Mouse (Mus musculus): ENCODE measurements around the gene Gm45618.
A peak's percentile ranks its signal among the peaks of the same experiment; 100 is the strongest.
"Not testable (repeated sequence)": the region's sequence is repeated elsewhere in the genome, so short reads cannot be mapped to it uniquely, and the experiment has no call there.

The Gm45618 gene

DNA sequence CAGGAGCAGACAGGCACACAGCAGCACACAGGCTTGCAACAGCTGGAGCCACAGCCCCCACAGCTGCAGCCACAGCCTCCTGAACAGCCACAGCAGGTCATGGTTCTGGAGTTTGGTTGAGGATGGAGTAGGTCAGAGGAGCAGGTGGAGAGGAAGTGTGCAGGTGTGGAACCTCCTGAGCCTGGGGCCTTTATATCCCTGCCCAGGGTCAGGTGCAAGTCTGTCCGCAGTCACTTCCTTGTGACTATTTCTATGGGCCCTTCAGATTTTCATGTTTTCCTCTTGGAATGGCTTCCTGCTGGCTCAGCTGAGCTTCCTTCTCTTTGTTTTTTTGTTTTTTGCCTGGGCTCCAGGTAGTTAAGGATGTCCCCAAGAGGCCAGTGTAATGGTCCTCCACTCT is at the start of gene Gm45618:
Gene Gm45618 (minus strand): TSS at position 101 of the 400 bp plus-strand sequence.
- not testable (repeated sequence) for DNase-seq

GRCm38 (mm10) chr7:142169836-142170235 is 49.3 kb upstream of the Gm45618 start:
- DNase-seq: no peak

- not testable (repeated sequence) for DNase-seq
These were observed 45.1 kb upstream of the Gm45618 start, which contains the start of gene Gm4553 for GRCm38 (mm10) chr7:142165639-142166038. TSS of gene Gm4553 (minus strand) at chr7:142165739.

DNA sequence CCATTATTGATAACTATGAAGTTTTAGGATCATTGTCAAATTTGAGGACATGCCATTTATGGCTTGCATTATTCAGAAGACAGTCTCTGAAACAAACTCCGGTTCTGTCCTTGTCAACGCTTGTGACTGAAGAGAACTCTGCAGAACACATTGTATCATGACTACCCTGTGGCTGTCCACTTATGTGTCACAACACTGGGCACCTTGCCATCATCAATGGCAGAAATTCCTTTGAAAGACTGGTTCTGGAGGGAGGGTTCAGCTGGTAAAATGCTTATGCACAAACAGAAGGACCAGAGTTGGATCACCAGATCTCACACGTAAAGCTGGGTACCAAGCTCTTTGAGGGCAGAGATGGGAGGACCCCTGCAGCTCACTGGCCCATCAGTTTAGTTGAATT is 38.8 kb upstream of the Gm45618 start:
- DNase-seq: no peak

GRCm38 (mm10) chr7:142157013-142157412 is 36.5 kb upstream of the Gm45618 start, which contains the start of gene Gm29735:
TSS of gene Gm29735 (minus strand) at chr7:142157113.
- DNase-seq: not testable (repeated sequence)

- DNase-seq: no peak
These were observed 34.8 kb upstream of the Gm45618 start for GRCm38 (mm10) chr7:142155308-142155707.

GRCm38 (mm10) chr7:142152191-142152590 is 31.7 kb upstream of the Gm45618 start:
- DNase-seq: no peak

- no peak for DNase-seq
These were observed 28.1 kb upstream of the Gm45618 start for GRCm38 (mm10) chr7:142148633-142149032.

DNA sequence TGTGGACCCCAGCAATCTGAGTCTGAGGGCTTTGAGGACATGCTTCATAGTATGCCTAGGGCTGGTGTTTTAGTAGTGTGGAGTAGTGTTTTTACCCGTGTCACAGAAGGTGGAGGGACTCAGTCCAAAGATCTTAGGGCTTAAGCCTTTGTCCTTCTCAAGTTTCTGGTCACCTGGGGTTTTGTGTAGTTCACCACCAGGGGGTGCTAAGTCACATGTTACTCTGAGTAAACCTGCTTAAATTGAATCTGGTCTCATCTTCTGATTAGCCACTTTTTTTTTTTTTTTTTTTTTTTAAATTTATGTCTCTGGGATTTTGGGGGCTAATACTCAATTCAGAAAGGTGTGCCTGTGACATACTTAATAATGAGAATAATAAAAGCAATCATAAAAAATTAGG is 25.5 kb upstream of the Gm45618 start:
- DNase-seq: peak; percentile 60 to 72

- DNase-seq: no peak
These were observed 24.9 kb upstream of the Gm45618 start for GRCm38 (mm10) chr7:142145413-142145940.

GRCm38 (mm10) chr7:142144507-142144906 is 24.0 kb upstream of the Gm45618 start, which contains the start of gene Gm45337:
TSS of gene Gm45337 (minus strand) at chr7:142144607.
- DNase-seq: no peak

DNA sequence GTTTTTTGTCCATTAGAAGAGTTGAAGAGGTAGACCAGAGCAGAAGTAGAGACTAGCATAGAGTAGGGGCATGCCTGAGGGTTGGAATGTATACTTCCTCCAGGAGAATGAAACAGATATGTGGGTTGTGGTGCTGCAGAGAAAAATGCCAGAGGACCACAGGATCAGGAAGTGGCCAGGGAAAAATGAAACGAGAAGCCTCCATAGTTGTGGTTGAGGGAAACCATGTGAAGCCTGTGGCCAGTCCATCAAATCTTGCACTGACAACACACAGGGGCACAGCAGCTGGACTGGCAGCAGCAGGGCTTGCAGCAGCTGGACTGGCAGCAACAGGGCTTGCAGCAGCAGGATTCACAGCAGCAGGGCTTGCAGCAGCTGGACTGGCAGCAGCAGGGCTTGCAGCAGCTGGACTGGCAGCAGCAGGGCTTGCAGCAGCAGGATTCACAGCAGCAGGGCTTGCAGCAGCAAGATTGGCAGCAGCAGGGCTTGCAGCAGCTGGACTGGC is 23.0 kb upstream of the Gm45618 start:
- not testable (repeated sequence) for DNase-seq

DNA sequence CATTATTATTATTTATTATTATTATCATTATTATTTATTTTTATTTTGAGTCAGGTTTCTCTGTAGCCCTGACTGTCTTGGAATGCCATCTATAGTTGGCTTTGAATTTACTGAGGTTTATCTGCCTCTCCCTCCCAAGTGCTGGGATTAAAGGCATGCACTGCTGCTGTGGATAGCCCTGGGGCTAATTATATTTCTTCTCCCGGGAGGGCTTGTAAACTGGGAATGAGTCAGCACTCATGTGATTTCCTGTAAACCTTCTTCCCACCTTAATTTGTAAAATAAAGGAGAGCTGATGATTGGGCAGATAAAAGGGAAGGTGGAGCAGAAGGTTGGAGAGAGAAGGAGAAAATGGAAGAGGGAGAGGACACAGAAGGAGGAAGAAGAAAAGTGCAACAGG is 20.2 kb upstream of the Gm45618 start:
- DNase-seq: no peak

DNA sequence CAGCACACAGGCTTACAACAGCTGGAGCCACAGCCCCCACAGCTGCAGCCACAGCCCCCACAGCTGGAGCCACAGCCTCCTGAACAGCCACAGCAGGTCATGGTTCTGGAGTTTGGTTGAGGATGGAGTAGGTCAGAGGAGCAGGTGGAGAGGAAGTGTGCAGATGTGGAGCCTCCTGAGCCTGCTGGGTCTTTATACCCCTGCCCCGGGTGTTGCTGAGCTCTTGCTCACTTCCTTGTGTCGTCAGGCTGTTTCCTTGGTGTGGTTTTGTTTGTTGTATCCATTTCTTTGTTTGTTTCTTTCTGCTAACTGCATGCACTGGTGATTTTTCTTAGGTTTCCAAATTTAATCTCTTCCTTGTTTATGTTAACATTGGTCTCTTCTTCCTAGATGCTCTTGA is 15.4 kb upstream of the Gm45618 start, which contains the start of gene Gm39115:
Gene Gm39115 (minus strand): TSS at position 101 of the 400 bp plus-strand sequence.
- not testable (repeated sequence) for DNase-seq

DNA sequence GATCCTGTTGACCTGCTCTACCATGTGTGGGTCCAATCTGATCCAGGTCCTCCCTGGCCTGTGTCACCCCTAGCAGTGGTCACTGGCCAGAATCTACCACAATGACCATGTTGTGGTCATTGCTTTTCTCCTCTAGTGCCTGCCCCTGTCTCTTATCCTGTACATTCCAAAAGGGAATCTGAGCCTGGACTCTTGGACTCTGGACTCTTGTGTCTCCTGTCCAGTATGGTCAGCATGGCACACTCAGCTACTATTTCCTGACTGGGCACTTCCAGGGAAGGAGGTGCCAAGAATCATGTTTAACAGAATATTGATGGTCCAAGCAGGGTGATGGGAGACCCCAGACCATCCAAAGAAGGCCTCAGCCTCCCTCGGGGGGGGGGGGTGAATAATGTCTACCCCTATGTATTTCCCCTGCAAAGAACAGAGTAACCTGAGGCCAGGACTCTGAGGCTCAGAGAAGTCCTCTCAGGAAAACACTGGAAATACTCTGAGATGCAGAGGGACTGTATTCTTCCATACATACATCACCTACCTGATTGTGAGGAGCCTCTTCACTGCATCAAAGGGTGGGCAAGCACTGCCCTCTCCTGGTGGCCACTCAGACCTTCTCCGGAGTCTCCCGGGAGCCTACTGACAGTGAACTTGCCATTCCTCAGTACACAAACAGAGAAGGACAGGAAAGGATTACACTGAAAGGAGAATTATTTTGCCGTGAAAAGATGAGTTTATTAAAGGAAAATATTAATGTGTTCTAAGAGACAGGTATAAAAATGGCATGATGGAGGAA is 13.9 kb upstream of the Gm45618 start:
- DNase-seq: peak; percentile 35 to 50

DNA sequence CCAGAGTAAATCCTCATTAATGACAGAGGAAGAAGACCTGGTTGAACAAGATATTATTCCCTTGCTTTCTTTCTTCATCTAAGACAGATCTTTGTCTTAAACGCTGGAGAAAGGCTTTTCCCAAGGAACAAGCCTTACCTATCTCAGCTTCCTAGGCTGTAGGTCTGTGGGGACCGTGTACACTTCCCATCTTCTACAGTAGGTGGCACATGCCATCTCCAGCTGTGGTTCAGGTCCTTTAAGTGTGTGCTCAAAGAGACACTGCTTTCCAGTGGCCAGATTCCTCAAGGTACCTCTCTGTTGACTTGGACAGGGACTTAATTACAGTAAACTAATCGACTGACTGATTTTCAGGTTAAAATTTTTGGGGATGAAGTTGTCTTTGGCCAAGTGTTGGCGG is 8.3 kb upstream of the Gm45618 start:
- no peak for DNase-seq

GRCm38 (mm10) chr7:142119632-142120031 is 897 bp downstream of the Gm45618 start:
- DNase-seq: peak; percentile 28 to 33

DNA sequence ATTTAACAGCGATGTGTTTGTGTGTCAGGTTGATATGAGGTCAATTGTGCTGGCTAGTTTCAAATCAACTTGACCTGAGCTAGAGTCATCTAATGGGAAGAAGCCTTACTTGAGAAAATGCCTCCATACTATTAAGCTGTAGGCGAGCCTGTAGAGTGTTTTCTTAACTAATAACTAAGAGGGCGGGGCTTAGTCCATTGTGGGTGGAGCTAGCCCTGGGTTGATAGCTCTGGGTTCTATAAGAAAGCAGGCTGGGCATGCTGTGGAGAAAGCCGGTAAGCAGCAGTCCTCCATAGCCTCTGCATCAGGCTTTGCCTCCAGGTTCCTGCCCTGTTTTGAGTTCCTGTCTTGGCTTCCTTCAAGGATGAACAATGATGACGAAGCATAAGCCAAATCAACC is 15.8 kb downstream of the Gm45618 start:
- no peak for DNase-seq

DNA sequence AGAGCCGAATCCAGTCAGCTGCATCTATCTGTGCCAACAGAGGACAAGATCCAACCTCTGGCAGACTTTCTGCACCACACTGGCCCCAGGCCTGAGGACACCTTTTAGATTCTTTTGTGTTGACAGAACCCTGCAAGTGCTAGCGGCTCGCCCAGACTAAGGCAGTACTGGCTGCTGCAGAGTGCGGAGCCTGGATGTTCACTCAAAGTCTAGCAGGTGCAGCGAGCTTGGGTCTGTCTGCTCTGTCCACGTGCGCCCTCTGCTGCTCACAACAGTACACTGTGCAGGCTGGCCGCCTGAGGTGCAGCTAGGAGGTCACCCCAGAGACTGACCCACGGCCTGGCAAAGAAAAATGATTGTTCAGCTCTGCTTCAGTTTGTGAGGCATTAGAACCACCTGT is 22.8 kb downstream of the Gm45618 start:
- peak; percentile 85 to 90 for DNase-seq

GRCm38 (mm10) chr7:142096701-142097100 is 23.8 kb downstream of the Gm45618 start:
- DNase-seq: no peak

- peak; percentile 88 to 93 for DNase-seq
These were observed 25.2 kb downstream of the Gm45618 start, which contains the start of gene Dusp8 for GRCm38 (mm10) chr7:142095183-142095931. TSS of gene Dusp8 (minus strand) at chr7:142095843.

DNA sequence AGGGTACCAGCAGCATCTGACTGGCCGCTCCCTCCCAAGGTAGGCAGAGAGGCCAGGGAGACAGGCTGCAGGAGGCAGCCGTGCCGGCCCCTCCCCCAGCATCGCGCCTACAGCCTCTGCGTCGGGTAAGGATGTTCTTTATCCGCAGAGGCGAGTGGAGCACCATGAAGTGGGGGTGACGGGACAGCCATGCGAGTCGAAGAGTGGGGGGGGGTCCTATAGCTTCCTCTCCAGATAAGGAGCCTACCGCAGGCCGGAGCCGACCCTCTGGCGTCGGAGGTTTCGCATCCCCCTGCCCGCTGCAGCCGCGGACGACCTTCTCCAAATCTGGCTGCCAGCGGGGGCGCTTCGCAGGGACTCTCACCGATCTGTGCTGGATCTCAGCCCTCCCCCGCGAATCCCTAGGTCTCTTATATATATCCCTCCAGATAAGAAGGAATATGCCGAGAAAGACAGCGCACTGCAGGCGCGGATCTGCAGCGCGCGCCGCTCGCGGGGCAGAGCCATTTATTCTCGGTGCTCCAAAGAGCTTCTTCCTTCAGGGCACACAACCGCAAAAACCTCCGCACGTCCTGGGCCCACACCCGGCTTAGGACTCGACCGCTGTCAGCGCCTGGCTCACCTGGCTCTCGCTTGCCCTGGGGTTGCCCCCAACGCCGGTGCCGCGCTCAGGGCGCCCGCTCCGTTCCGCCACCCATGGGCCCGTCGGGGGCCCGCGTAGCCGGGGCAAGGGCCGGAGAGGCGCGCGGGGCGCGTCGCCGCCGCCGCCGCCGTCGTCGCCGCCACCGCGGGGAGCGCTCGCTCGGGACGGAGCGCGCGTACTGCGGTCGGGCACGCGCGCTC is 26.0 kb downstream of the Gm45618 start:
- peak; percentile 43 to 50 for DNase-seq
